Mouse (Mus musculus) heart, embryonic 14.5 days (tissue): ENCODE data around the gene Snca. TPM values are rescaled to one million over a fixed set of nuclear protein-coding genes. Genes with fewer than 3 reads are reported as not detected.

Experiments
- ATAC-seq: fragments of 200-750 bp; cut with Nextera tagmentation; 2 replicates; pipeline ENCODE4 v1.8.0; 2017; ENCODE audit warnings: low read depth, moderate TSS enrichment; ENCODE audit not compliant: insufficient number of reproducible peaks, insufficient read depth, low FRiP score
- H3K27ac ChIP-seq, 2 experiments: fragments of 200-500 bp in 1 of 2; fragments of 300-500 bp in 1 of 2; sonication (generic) in 1 of 2; replicated peaks in 1 of 2; 2 replicates each; pipeline ENCODE4 v1.5.1; 2012 to 2014; ENCODE audit warnings: low read depth in 2 of 2, low read length in 2 of 2, control low read depth in 1 of 2, mild to moderate bottlenecking in 1 of 2, mixed read lengths in 1 of 2; ENCODE audit not compliant: control insufficient read depth in 1 of 2, insufficient read depth in 1 of 2
- H3K27me3 ChIP-seq: fragments of 300-500 bp; sonication (generic); 2 replicates; pipeline ENCODE4 v1.6.1; 2014; ENCODE audit warnings: mild to moderate bottlenecking, low read length, control low read depth; ENCODE audit not compliant: control insufficient read depth, insufficient read depth
- H3K36me3 ChIP-seq: fragments of 300-500 bp; sonication (generic); 2 replicates; pipeline ENCODE4 v1.6.1; 2014; ENCODE audit warnings: mild to moderate bottlenecking, control low read depth, low read length, mixed read lengths; ENCODE audit not compliant: control insufficient read depth, insufficient read depth
- H3K4me1 ChIP-seq, 2 experiments: fragments of 200-500 bp in 1 of 2; fragments of 300-500 bp in 1 of 2; sonication (generic) in 1 of 2; 2 replicates each; pipeline ENCODE4 v1.6.1; 2012 to 2014; ENCODE audit warnings: low read length in 2 of 2, control low read depth in 1 of 2, mixed read lengths in 1 of 2; ENCODE audit not compliant: control insufficient read depth in 2 of 2, insufficient read depth in 2 of 2
- H3K4me2 ChIP-seq: fragments of 300-500 bp; sonication (generic); 2 replicates; pipeline ENCODE4 v1.6.1; 2014; ENCODE audit warnings: mild to moderate bottlenecking, low read length
- H3K4me3 ChIP-seq, 2 experiments: fragments of 200-500 bp in 1 of 2; fragments of 300-500 bp in 1 of 2; sonication (generic) in 1 of 2; 2 replicates each; pipeline ENCODE4 v1.5.1; 2012 to 2014; ENCODE audit warnings: low read length in 2 of 2, mild to moderate bottlenecking in 2 of 2, control low read depth in 1 of 2, low read depth in 1 of 2, moderate library complexity in 1 of 2; ENCODE audit not compliant: control insufficient read depth in 1 of 2, insufficient read depth in 1 of 2
- H3K9ac ChIP-seq: fragments of 300-500 bp; sonication (generic); 2 replicates; pipeline ENCODE4 v1.6.1; 2014; ENCODE audit warnings: mild to moderate bottlenecking, low read length
- H3K9me3 ChIP-seq: fragments of 300-500 bp; sonication (generic); 2 replicates; pipeline ENCODE4 v1.6.1; 2016; ENCODE audit warnings: low read length, control low read depth; ENCODE audit not compliant: control insufficient read depth
- WGBS: fragments of 180-500 bp; shearing (Covaris S2); extraction: QIAGEN DNeasy Blood & Tissue Kit; methylation state at CpG from one replicate; pipeline ENCODE4 v1.1.7; 2014; 5-methylcytosine and 5-hydroxymethylcytosine counted together
- polyA plus RNA-seq: library from polyadenylated mRNA; unstranded; fragments of >200 nt; fragmentation: Nextera tagmentation; extraction: Ambion mirVana; gene quantifications from 2 replicates; pipeline ENCODE4 v1.2.1, GENCODE M21; 2014

Gene Snca
- polyA plus RNA-seq, 1 experiment from 2014 or later: 43.2 TPM

DNA sequence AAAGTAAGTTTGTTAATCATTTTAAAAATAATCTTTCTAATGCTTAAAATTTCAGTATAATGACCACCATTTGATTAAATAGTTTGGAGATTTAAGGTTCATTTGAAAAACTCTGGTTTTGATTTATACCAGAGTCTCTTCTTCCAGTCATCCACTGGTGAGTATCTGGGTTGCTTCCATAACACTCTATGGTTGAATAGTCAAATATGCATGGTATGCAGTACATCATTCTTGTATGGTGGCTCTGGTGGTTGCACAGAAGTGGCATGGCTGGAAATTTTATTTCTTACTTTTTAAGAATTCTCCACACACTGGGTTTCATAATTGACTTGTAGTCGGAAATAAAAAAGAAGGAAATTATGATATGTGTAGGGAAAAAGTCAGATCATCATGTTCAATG lies 10.4 kb downstream of the Snca start:
- no peak overlapping the region for H3K4me3 ChIP-seq
- no peak overlapping the region for H3K4me2 ChIP-seq
- no peak overlapping the region for H3K9ac ChIP-seq
- H3K27ac ChIP-seq: no peak overlapping the region
- no peaks in the 10 kb centered on the region for H3K27me3 ChIP-seq
- whole genome bisulfite sequencing: 76% methylated on average over 1 of the region's 1 CpGs
- no peaks in the 10 kb centered on the region for H3K9me3 ChIP-seq
- no peak for ATAC-seq
- H3K36me3 ChIP-seq: no peaks in the 10 kb centered on the region
- H3K4me1 ChIP-seq: no peaks in the 10 kb centered on the region

DNA sequence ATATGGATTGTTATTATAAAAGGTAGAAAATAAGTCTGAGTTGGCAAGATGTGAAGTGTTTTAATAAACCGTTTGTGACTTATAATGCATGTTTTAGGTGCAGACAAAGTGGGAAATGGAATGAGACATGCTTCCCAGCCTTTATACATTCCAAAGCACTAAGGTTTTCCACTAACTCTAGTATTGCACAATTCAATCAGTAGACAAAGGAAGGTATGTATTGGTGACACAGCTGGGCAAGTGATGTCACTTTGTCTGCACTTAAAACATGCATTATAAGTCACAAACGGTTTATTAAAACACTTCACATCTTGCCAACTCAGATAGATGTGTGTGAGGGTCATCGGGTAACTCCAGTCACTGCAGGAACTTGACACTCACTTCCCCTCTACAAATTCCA lies 16.1 kb downstream of the Snca start:
- no peaks in the 10 kb centered on the region for H3K36me3 ChIP-seq
- H3K9ac ChIP-seq: no peak overlapping the region
- no peak overlapping the region for H3K4me3 ChIP-seq
- H3K27ac ChIP-seq: no peak overlapping the region
- no peaks in the 10 kb centered on the region for H3K27me3 ChIP-seq
- ATAC-seq: no peak
- 58% methylated on average over 3 of the region's 3 CpGs for whole genome bisulfite sequencing
- H3K4me2 ChIP-seq: no peak overlapping the region
- H3K9me3 ChIP-seq: no peaks in the 10 kb centered on the region
- no peaks in the 10 kb centered on the region for H3K4me1 ChIP-seq

DNA sequence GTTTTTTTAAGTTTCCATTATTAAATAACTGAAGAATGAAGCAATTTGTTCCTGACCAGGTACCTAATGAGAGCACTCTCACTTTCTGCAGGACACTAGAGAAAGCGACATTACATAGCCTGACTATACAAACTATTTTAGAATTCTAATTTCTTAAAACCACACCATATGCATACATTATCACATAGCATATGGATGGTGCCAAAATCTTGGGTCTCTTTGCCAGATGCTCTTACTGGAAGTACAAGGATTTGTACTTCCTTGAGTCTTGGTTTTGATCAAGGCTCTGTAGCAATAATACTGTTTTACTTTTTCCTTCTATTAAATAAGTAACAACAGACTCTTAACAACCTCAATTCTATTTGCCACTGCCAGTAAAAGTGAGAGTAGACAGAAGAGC lies 31.4 kb downstream of the Snca start:
- no peaks in the 10 kb centered on the region for H3K4me1 ChIP-seq
- no peak overlapping the region for H3K27ac ChIP-seq
- no peaks in the 10 kb centered on the region for H3K9me3 ChIP-seq
- no peak for ATAC-seq
- no peak overlapping the region for H3K4me2 ChIP-seq
- H3K4me3 ChIP-seq: no peak overlapping the region
- no peaks in the 10 kb centered on the region for H3K27me3 ChIP-seq
- H3K9ac ChIP-seq: no peak overlapping the region
- H3K36me3 ChIP-seq: no peaks in the 10 kb centered on the region
- 94% methylated on average over 1 of the region's 1 CpGs for WGBS

DNA sequence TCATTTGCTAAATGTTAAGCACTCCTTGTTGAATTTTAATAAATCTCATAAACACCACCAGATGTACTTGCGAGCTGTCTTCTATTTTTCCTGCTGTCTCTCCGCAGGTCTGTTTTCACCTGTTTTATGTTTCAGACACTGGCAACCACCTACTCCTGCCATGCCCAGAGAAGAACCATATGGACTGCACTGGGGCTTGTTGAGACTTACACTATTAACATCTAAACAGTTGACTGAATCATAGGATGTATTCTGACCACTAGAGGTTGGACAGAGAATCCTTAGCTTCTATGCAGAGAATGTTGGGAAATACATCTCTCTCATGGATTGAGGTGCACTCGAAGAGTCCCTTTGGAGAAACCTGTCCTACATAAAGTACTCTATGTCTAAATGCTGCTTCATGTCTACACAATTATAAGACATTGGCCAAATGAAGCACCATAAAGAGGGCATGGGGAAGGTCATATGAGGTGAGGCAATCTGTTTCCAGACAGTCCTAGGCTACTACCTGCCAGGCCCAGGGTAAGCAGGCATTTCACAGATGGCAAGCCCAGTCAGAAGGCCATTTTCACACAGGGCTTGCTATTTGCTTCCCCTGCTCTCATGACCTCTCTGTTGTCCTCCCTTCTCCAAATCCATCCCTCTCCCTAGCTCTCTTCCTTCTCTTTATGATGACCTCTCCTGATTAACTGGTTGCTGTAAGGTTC lies 35.8 kb downstream of the Snca start:
- H3K27me3 ChIP-seq: no peaks in the 10 kb centered on the region
- no peak overlapping the region for H3K27ac ChIP-seq
- H3K9ac ChIP-seq: no peak overlapping the region
- H3K9me3 ChIP-seq: no peaks in the 10 kb centered on the region
- ATAC-seq: no peak
- H3K4me3 ChIP-seq: no peak overlapping the region
- H3K4me1 ChIP-seq: no peaks in the 10 kb centered on the region
- H3K4me2 ChIP-seq: no peak overlapping the region
- no peaks in the 10 kb centered on the region for H3K36me3 ChIP-seq
- WGBS: 88% methylated on average over 3 of the region's 3 CpGs

DNA sequence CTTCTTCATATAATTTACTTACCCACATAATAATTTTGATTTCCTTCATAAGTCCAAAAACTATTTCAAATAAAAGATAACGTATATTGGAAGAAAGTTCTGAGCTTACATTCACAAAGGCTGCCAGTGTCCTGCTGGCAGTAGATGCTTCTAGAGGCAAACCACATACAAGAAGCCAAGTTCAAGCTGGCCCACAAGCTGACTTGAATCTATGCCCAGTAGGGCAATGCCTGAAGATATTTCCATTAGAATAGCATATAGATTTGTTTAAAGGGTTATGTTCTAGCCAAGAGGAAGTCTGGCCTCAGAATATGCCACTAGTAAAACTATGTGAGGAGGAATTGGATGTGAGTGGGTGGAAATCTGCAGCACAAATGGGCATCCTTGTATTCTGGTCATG lies 42.7 kb downstream of the Snca start:
- Histone ChIP-seq H3K27ac (no peak overlapping the region), H3K9ac (no peak overlapping the region), H3K4me2 (no peak overlapping the region), H3K27me3 (no peaks in the 10 kb centered on the region), H3K4me3 (no peak overlapping the region), H3K9me3 (no peaks in the 10 kb centered on the region), H3K36me3 (no peaks in the 10 kb centered on the region), H3K4me1 (no peaks in the 10 kb centered on the region)
- no peak for ATAC-seq
- 71% methylated on average over 1 of the region's 1 CpGs for WGBS

DNA sequence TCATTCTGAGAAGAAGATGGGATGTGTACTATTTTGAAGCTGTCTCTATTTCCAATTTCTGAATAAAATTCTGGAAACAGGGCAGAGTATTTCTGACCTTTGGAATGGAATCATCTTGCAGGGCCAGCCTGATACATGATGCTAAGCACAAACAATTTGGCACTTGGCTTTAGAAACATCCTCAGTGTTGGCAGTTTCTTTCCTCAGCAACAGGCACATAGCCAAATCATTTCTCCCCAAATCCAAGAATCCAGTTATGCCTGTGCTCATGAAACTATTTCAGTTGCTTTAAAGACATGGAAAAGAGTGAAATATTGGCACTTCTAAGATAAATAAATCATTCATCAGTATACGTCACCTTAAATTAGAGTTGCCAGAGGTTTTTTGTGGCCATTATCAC lies 57.8 kb downstream of the Snca start:
- WGBS: 84% methylated on average over 1 of the region's 1 CpGs
- H3K4me1 ChIP-seq: no peaks in the 10 kb centered on the region
- H3K4me3 ChIP-seq: no peak overlapping the region
- no peaks in the 10 kb centered on the region for H3K9me3 ChIP-seq
- no peak overlapping the region for H3K4me2 ChIP-seq
- no peak overlapping the region for H3K27ac ChIP-seq
- H3K9ac ChIP-seq: no peak overlapping the region
- no peak for ATAC-seq
- no peaks in the 10 kb centered on the region for H3K27me3 ChIP-seq
- H3K36me3 ChIP-seq: no peaks in the 10 kb centered on the region

DNA sequence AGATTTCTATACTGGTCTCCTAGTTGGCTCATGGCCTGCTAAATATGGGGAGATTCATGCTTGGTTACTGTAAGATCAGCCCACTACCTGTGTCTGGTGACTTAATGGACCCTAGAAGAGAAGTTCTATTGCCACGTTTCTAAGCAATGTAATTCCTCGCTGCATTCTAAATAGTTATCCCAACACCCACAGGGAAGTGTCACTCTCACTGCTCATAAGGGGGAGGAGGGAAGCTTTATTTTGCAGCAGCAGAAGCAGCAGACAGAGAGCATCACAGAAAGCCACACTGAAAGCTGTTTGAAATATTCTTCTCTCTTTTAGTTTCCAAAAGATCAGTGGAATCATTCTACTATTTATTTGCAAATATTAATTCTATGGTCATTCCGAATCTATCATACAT lies 64.0 kb downstream of the Snca start:
- Histone ChIP-seq H3K4me3 (no peak overlapping the region), H3K4me1 (peaks cover 0 to 3% of the 10 kb centered on the region in 2 experiments; a peak in 2 of 4 replicates), H3K36me3 (no peaks in the 10 kb centered on the region), H3K9me3 (no peaks in the 10 kb centered on the region), H3K4me2 (no peak overlapping the region), H3K27ac (no peak overlapping the region), H3K9ac (no peak overlapping the region), H3K27me3 (no peaks in the 10 kb centered on the region)
- no peak for ATAC-seq
- WGBS: 72% methylated on average over 3 of the region's 3 CpGs

DNA sequence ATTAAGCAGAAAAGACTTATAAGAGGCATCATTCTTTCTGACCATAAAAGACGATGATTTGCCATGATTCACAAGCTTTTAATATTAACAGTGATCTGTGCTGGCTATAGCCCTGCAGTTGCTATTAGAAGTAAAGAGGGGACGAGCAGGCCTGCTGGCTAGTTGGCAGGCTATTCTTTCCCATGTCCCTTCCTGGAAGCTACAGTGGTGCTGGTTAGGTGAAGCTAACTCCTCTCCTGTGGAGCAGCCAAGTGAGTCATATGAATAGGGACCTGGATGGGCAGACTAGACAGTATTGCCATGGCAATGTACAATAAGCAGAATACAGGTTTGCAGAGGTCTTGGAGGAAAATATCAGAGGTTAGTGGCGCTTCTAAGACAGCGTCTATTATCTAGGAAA lies 66.8 kb downstream of the Snca start:
- Histone ChIP-seq H3K4me2 (no peak overlapping the region), H3K4me1 (peaks cover 0 to 3% of the 10 kb centered on the region in 2 experiments; a peak in 2 of 4 replicates), H3K27me3 (no peaks in the 10 kb centered on the region), H3K4me3 (no peak overlapping the region), H3K9me3 (no peaks in the 10 kb centered on the region), H3K9ac (no peak overlapping the region), H3K27ac (no peak overlapping the region), H3K36me3 (no peaks in the 10 kb centered on the region)
- WGBS: 83% methylated on average over 4 of the region's 4 CpGs
- no peak for ATAC-seq
